Mouse (Mus musculus) forebrain, embryonic 13.5 days (tissue): Measurements from ENCODE around the gene Ppp1r12c. TPM values are rescaled to one million over a fixed set of nuclear protein-coding genes. Genes with fewer than 3 reads are reported as not detected.
"Not testable (repeated sequence)": the region's sequence is repeated elsewhere in the genome, so short reads cannot be mapped to it uniquely, and the experiment has no call there.

Source experiments
- ATAC-seq: fragments of 200-750 bp; cut with Nextera tagmentation; 2 replicates; pipeline ENCODE4 v1.8.0; 2017
- H3K27ac ChIP-seq: fragments of 300-500 bp; sonication (generic); 2 replicates; pipeline ENCODE4 v1.5.1; 2015; ENCODE audit warnings: inconsistent platforms, mild to moderate bottlenecking, moderate library complexity
- H3K27me3 ChIP-seq: fragments of 300-500 bp; sonication (generic); 2 replicates; pipeline ENCODE4 v1.6.1; 2015; ENCODE audit warnings: mild to moderate bottlenecking, inconsistent platforms
- H3K36me3 ChIP-seq: fragments of 300-500 bp; sonication (generic); 2 replicates; pipeline ENCODE4 v1.6.1; 2015; ENCODE audit warnings: mild to moderate bottlenecking, inconsistent platforms; ENCODE audit not compliant: poor library complexity, severe bottlenecking
- H3K4me1 ChIP-seq: fragments of 300-500 bp; sonication (generic); 2 replicates; pipeline ENCODE4 v1.6.1; 2015; ENCODE audit warnings: inconsistent platforms
- H3K4me2 ChIP-seq: fragments of 300-500 bp; sonication (generic); 2 replicates; pipeline ENCODE4 v1.6.1; 2015; ENCODE audit warnings: inconsistent platforms, mild to moderate bottlenecking, moderate library complexity
- H3K4me3 ChIP-seq: fragments of 300-500 bp; sonication (generic); 2 replicates; pipeline ENCODE4 v1.5.1; 2015; ENCODE audit warnings: mild to moderate bottlenecking, inconsistent platforms
- H3K9ac ChIP-seq: fragments of 300-500 bp; sonication (generic); 2 replicates; pipeline ENCODE4 v1.6.1; 2015; ENCODE audit warnings: mild to moderate bottlenecking, inconsistent platforms
- H3K9me3 ChIP-seq: fragments of 300-500 bp; sonication (generic); replicated peaks from 2 replicates; pipeline ENCODE4 v1.6.1; 2016; ENCODE audit warnings: inconsistent platforms
- WGBS: fragments of 180-500 bp; shearing (Covaris S2); methylation state at CpG from one replicate; pipeline ENCODE4 v1.1.7; 2015; 5-methylcytosine and 5-hydroxymethylcytosine counted together
- polyA plus RNA-seq: library from polyadenylated mRNA; unstranded; fragments of >200 nt; fragmentation: Nextera tagmentation; extraction: Ambion mirVana; gene quantifications from 2 replicates; pipeline ENCODE4 v1.2.1, GENCODE M21; 2015

The Ppp1r12c gene
- polyA plus RNA-seq = 33.8 and 36.8 TPM in 2 replicates

DNA sequence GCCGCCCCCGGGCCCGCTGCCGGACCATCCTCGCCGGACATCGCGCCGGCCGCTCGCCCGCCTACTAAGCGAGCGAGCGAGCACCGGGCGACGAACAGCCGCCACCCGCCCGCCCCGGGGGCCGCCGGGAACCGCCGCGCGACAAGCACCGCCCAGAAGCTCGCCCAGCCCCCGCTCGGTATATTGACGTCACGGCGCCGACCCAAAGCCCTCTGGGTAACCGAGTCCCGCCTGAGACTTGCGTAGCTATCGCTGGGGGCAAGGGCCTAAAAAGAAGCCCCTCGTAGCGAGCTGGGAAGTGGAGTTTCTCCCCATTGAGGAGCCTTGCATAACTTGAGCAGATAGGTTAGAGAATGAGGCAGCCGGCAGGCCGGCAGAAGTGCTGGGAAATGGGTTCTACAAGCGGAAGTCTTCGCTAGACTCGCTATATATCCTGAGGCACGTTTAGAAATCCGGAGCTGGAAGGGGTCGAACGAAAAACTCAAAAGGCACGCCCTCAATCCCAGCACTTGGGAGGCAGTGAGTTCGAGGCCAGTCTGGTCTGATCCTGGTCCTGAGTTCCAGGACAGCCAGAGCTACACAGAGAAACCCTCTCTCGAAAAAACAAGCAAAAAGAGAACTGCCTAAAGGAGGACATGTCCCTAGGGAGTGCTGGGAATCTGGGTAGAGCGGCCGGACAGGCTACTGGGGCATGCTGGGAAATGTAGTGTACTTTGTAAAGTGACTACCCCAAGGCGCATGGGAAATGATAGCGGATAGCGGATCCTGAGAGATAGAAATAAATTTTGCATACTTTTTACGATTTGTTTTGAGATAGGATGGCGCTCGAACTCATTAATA is at the start of gene Ppp1r12c:
Ppp1r12c (minus strand) TSS at position 123 of the 840 bp plus-strand sequence.
- Histone ChIP-seq H3K27ac (peak within 1 kb of the TSS; percentile 81), H3K9ac (peak within 1 kb of the TSS; percentile 95), H3K4me3 (peak within 1 kb of the TSS; percentile 77), H3K9me3 (no peaks in the 10 kb centered on the region), H3K4me2 (peak within 1 kb of the TSS; percentile 82), H3K27me3 (no peaks in the 10 kb centered on the region), H3K36me3 (peaks cover 9% of the 10 kb centered on the region), H3K4me1 (peaks cover 41% of the 10 kb centered on the region)
- WGBS = under 1% methylated on average over 60 of the region's 62 CpGs
- peak; percentile 96 for ATAC-seq

DNA sequence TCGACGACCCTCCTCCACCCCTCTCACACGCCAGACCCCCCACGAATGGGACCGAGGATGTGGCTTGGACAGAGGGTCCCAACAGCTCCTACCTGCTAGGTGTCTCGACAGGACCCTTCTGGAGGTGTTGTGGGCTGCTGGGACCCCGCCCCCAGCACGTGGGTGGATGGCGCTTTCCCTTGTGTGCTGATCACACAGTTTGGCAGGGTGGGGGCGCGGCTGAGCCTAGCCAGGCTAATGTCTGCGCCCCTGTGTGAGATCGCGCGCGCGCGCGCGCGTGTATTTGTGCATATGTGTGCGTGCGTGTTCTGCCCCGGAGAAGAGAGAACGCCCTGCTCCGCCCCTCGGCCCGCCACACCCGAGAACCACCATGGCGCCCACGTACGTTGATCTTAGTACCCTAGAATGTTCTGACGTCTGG is 45.8 kb upstream of the Ppp1r12c start, which contains the start of gene Syt5:
Syt5 (minus strand) TSS at position 321 of the 421 bp plus-strand sequence.
- no peaks in the 10 kb centered on the region for H3K27me3 ChIP-seq
- WGBS = 4% methylated on average over 33 of the region's 33 CpGs
- peak within 1 kb of the TSS; percentile 67 for H3K27ac ChIP-seq
- peak; percentile 84 for ATAC-seq
- H3K9ac ChIP-seq = peak within 1 kb of the TSS; percentile 62
- H3K36me3 ChIP-seq = 0 out of 2 replicates have a peak, but pooled peaks cover under 1% of the 10 kb centered on the region
- H3K4me1 ChIP-seq = peaks cover 17% of the 10 kb centered on the region
- peak within 1 kb of the TSS; percentile 78 for H3K4me2 ChIP-seq
- no peaks in the 10 kb centered on the region for H3K9me3 ChIP-seq
- H3K4me3 ChIP-seq = peak within 1 kb of the TSS; percentile 46

DNA sequence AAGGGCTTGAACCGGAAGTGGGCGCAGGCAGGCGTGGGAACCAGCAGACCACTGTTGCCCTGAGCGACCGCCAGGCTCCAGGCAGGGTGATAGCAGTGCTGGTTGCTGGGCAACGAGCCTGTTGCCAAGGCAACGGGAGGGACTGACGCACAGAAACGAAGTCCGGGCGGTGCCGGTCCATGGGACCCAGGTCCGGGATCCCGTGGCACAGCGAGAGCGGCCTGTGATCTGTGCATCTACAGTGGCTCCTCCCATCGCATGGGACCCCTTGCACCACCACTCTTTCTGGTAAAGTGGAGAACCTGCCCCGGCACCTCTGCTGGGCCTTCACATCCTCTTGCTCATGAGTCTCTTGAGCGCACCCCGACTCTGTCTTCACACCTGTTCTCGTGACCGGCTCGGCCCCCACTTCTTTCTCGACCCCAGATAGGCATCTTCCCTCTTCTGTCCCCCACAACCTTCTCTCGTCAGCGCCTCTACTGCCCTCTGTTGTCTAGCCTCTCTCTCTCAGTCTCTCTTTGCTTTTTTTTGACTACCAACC is 45.2 kb upstream of the Ppp1r12c start:
- peak; percentile 91 for ATAC-seq
- 0% methylated on average over 26 of the region's 26 CpGs for WGBS

GRCm38 (mm10) chr7:4546050-4546449 is 44.6 kb upstream of the Ppp1r12c start:
- ATAC-seq = peak; percentile 26
- peak overlapping the region; percentile 78 for H3K4me2 ChIP-seq
- peaks cover 11% of the 10 kb centered on the region; the same call in 1 of the 2 replicates for H3K36me3 ChIP-seq
- H3K27ac ChIP-seq = peak overlapping the region; percentile 67
- H3K4me1 ChIP-seq = peaks cover 17% of the 10 kb centered on the region
- WGBS = 75% methylated on average over 15 of the region's 15 CpGs
- H3K27me3 ChIP-seq = no peaks in the 10 kb centered on the region
- H3K9me3 ChIP-seq = no peaks in the 10 kb centered on the region
- H3K9ac ChIP-seq = peak overlapping the region; percentile 62
- peak overlapping the region; percentile 46 for H3K4me3 ChIP-seq

More for the DNA sequence above, 45.2 kb upstream of the Ppp1r12c start:
- Histone ChIP-seq H3K9ac (peak overlapping the region; percentile 62), H3K9me3 (no peaks in the 10 kb centered on the region), H3K27me3 (no peaks in the 10 kb centered on the region), H3K4me3 (peak overlapping the region; percentile 46), H3K27ac (peak overlapping the region; percentile 67), H3K4me1 (peaks cover 17% of the 10 kb centered on the region), H3K4me2 (peak overlapping the region; percentile 78), H3K36me3 (peaks cover 5% of the 10 kb centered on the region; the same call in 1 of the 2 replicates)

GRCm38 (mm10) chr7:4542013-4542412 is 40.5 kb upstream of the Ppp1r12c start:
- H3K36me3 ChIP-seq = peaks cover 27% of the 10 kb centered on the region; the same call in 1 of the 2 replicates
- ATAC-seq = no peak
- WGBS = 46% methylated on average over 17 of the region's 17 CpGs
- H3K27me3 ChIP-seq = no peaks in the 10 kb centered on the region
- no peak overlapping the region for H3K4me2 ChIP-seq
- H3K4me1 ChIP-seq = peaks cover 13% of the 10 kb centered on the region
- H3K4me3 ChIP-seq = no peak overlapping the region
- no peak overlapping the region for H3K9ac ChIP-seq
- H3K27ac ChIP-seq = no peak overlapping the region
- H3K9me3 ChIP-seq = no peaks in the 10 kb centered on the region

DNA sequence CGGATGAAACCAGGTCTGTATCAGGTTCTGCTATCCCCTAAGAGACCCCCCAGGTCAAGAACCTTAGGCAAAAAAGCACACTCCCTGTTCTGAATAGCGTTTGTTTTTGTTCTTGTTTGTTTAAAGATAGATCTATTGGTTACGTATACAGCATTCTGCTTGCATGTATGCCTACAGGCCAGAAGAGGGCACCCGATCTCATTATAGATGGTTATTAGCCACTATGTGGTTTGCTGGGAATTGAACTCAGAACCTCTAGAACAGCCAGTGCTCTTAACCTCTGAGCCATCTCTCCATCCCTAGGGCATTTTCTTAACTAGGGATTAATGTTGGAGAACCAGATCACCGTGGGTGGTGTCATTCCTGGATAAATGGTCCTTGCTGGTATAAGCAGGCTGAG is 39.9 kb upstream of the Ppp1r12c start:
- ATAC-seq = no peak
- Histone ChIP-seq H3K9me3 (no peaks in the 10 kb centered on the region), H3K27me3 (no peaks in the 10 kb centered on the region), H3K27ac (no peak overlapping the region), H3K36me3 (peaks cover 27% of the 10 kb centered on the region; the same call in 1 of the 2 replicates), H3K9ac (no peak overlapping the region), H3K4me3 (no peak overlapping the region), H3K4me1 (peaks cover 10% of the 10 kb centered on the region), H3K4me2 (no peak overlapping the region)
- 67% methylated on average over 5 of the region's 5 CpGs for WGBS

GRCm38 (mm10) chr7:4539019-4539418 is 37.5 kb upstream of the Ppp1r12c start:
- WGBS = 97% methylated on average over 2 of the region's 2 CpGs
- H3K27me3 ChIP-seq = no peaks in the 10 kb centered on the region
- no peak overlapping the region for H3K27ac ChIP-seq
- H3K9me3 ChIP-seq = no peaks in the 10 kb centered on the region
- H3K36me3 ChIP-seq = peaks cover 27% of the 10 kb centered on the region; the same call in 1 of the 2 replicates
- H3K4me3 ChIP-seq = no peak overlapping the region
- no peak overlapping the region for H3K4me2 ChIP-seq
- no peak overlapping the region for H3K9ac ChIP-seq
- no peaks in the 10 kb centered on the region for H3K4me1 ChIP-seq
- ATAC-seq = no peak

DNA sequence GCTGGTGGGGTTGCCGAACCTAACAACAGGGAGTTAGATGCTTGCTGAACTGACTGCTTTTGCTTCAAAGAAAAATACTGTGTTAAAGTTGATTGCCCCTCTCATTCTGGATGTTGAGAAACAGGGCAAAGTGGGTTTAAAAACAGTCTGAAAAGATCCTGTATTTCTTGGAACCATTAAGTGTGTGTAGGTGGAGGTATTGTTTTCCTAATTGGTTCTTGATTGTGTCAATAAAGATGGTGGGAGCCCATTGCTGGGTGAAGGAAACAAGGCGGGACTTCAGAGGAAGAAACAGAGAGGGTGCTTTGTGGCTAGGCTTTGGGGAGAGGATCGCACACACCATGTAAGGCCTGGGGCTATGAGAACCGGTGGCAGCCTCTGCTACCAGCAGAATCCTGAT is 35.7 kb upstream of the Ppp1r12c start:
- peaks cover 26% of the 10 kb centered on the region; the same call in 1 of the 2 replicates for H3K36me3 ChIP-seq
- H3K4me1 ChIP-seq = peaks cover 2% of the 10 kb centered on the region
- H3K4me3 ChIP-seq = no peak overlapping the region
- no peaks in the 10 kb centered on the region for H3K27me3 ChIP-seq
- H3K9me3 ChIP-seq = no peaks in the 10 kb centered on the region
- H3K9ac ChIP-seq = no peak overlapping the region
- no peak overlapping the region for H3K27ac ChIP-seq
- WGBS = 53% methylated on average over 4 of the region's 4 CpGs
- no peak overlapping the region for H3K4me2 ChIP-seq
- no peak for ATAC-seq

DNA sequence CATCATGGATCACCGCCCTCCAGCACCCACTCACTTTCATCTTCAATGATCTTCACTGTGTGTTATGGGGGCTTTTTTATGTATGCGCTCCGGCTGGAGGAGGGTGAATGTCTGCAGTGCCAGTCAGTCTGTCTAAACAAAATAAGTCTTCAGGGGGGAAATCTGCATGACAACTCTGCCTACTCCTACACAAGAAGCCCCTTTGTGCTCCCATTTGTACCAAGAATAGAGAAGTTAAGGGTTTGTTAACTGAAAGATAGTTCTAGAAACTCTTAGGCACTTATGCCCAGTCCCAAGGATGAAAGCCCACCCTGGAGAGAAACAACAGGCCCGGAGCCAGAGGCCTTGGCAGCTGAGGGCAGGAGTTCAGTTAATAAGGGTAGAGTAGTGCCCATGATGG is 34.9 kb upstream of the Ppp1r12c start:
- no peak overlapping the region for H3K9ac ChIP-seq
- no peaks in the 10 kb centered on the region for H3K9me3 ChIP-seq
- H3K4me2 ChIP-seq = no peak overlapping the region
- no peaks in the 10 kb centered on the region for H3K27me3 ChIP-seq
- no peak overlapping the region for H3K4me3 ChIP-seq
- 85% methylated on average over 4 of the region's 4 CpGs for WGBS
- ATAC-seq = no peak
- H3K4me1 ChIP-seq = peaks cover 8% of the 10 kb centered on the region
- H3K27ac ChIP-seq = no peak overlapping the region
- peaks cover 19% of the 10 kb centered on the region; the same call in 1 of the 2 replicates for H3K36me3 ChIP-seq

DNA sequence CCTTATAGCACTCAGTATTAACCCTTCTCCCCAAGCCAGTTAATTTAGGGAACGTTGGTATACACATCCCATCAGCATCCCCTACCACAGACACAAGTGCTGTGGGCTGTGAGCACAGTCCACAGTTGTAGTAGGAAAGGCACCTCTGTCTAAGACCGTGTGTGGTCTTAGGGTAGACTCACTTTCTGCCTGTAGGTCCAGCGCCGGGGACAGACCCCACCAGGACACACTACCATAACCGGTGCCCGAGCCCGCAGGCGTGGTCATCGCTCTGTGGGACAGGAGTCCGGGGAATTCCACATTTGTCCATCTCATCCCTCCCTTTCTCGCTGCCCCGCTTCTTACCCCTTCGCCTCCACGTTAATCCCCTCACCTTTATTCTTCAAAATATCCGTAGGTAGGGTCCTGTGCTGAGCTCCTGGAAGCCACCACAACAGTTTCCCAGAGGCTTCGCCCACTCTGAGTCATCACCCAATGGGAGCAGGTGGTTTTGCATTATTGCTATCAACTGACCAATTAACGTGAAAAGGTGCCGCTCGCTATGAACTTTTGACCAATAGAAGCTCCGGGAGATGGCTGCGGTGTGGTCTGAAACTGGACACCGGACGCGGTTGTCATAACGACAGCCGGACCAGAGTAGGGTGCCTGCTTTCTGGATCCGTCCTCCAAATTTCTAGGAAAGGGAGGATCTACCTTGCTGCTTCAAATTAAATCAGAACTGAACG is 30.7 kb upstream of the Ppp1r12c start, which contains the start of gene Dnaaf3:
Dnaaf3 (minus strand) TSS at position 449 of the 725 bp plus-strand sequence.
- Histone ChIP-seq H3K4me2 (peak within 1 kb of the TSS; percentile 59), H3K4me3 (peak within 1 kb of the TSS; percentile 34), H3K9me3 (no peaks in the 10 kb centered on the region), H3K36me3 (no peaks in the 10 kb centered on the region), H3K9ac (peak within 1 kb of the TSS; percentile 58), H3K27ac (no peak within 1 kb of the TSS), H3K27me3 (peaks cover 6% of the 10 kb centered on the region), H3K4me1 (peaks cover 8% of the 10 kb centered on the region)
- ATAC-seq = peak; percentile 86
- 2% methylated on average over 28 of the region's 28 CpGs for WGBS

- WGBS = 58% methylated on average over 8 of the region's 8 CpGs
- H3K36me3 ChIP-seq, H3K27ac ChIP-seq, H3K4me2 ChIP-seq, H3K9me3 ChIP-seq, H3K4me3 ChIP-seq, H3K9ac ChIP-seq, ATAC-seq: not testable (repeated sequence)
- peaks cover 10% of the 10 kb centered on the region for H3K27me3 ChIP-seq
- H3K4me1 ChIP-seq = peaks cover 22% of the 10 kb centered on the region
These were observed 28.7 kb upstream of the Ppp1r12c start for GRCm38 (mm10) chr7:4530166-4530565.
